Mouse (Mus musculus) telencephalon, adult 2 months (tissue): ENCODE data around the gene Dnmt3l.
"Not testable (repeated sequence)": the region's sequence is repeated elsewhere in the genome, so short reads cannot be mapped to it uniquely, and the experiment has no call there.

Experiments used
- DNase-seq: peaks from one replicate; pipeline ENCODE4 v3.0.0-alpha.2; 2011; ENCODE audit warnings: low read depth, low spot score

The Dnmt3l gene

GRCm38 (mm10) chr10:78085711-78086110 lies 44.0 kb downstream of the Dnmt3l start:
- no peak for DNase-seq

- no peak for DNase-seq
These were observed 44.8 kb downstream of the Dnmt3l start for GRCm38 (mm10) chr10:78086444-78087061.

- DNase-seq = no peak
These were observed 45.4 kb downstream of the Dnmt3l start for GRCm38 (mm10) chr10:78087101-78087511.

GRCm38 (mm10) chr10:78090246-78090645 lies 48.5 kb downstream of the Dnmt3l start:
- DNase-seq = no peak

GRCm38 (mm10) chr10:78090706-78091491 lies 49.2 kb downstream of the Dnmt3l start:
- no peak for DNase-seq

- no peak for DNase-seq
These were observed 50.3 kb downstream of the Dnmt3l start for GRCm38 (mm10) chr10:78091865-78092724.

- DNase-seq = no peak
These were observed 50.9 kb downstream of the Dnmt3l start for GRCm38 (mm10) chr10:78092725-78093029.

- DNase-seq = no peak
These were observed 53.5 kb downstream of the Dnmt3l start for GRCm38 (mm10) chr10:78095221-78095620.

GRCm38 (mm10) chr10:78095954-78096931 lies 54.5 kb downstream of the Dnmt3l start:
- DNase-seq = no peak

- DNase-seq = not testable (repeated sequence)
These were observed 58.1 kb downstream of the Dnmt3l start for GRCm38 (mm10) chr10:78099860-78100259.

GRCm38 (mm10) chr10:78100989-78101780 lies 59.4 kb downstream of the Dnmt3l start:
- DNase-seq = no peak

- no peak for DNase-seq
These were observed 63.1 kb downstream of the Dnmt3l start for GRCm38 (mm10) chr10:78104555-78105490.

GRCm38 (mm10) chr10:78105548-78105947 lies 63.8 kb downstream of the Dnmt3l start:
- no peak for DNase-seq
